24 mouse cellular contexts compared by ENCODE assay signal in genomic region chr7:80843910-80844640, GRCm38 (mm10).
"Had no signal": no experiment of that assay in that cellular context is flagged by ENCODE, and none has a peak within 500 bp of the region (broad histone marks: within the 10 kb centered on the region; RNA-seq: fewer than 3 reads in every experiment).

No protein-coding gene starts in this region.

- H3K27ac ChIP-seq: limb, embryonic 12.5 days; limb, embryonic 15.5 days; liver, embryonic 14.5 days; macrophage; midbrain, embryonic 10.5 days; neural tube, embryonic 12.5 days; neural tube, embryonic 15.5 days; stomach, postnatal 0 days had no signal

- ATAC-seq: liver, postnatal 0 days; lung, postnatal 0 days had no signal

- H3K4me1 ChIP-seq: limb, embryonic 12.5 days; megakaryocyte, embryonic 14.5 days; midbrain, embryonic 10.5 days; neural tube, embryonic 12.5 days; neural tube, embryonic 15.5 days had no signal

- H3K9ac ChIP-seq: limb, embryonic 12.5 days; limb, embryonic 15.5 days; liver, embryonic 14.5 days; liver, postnatal 0 days; lung, embryonic 14.5 days; neural tube, embryonic 12.5 days; neural tube, embryonic 15.5 days had no signal

- H3K4me3 ChIP-seq: limb, embryonic 12.5 days; limb, embryonic 15.5 days; megakaryocyte, embryonic 14.5 days; midbrain, embryonic 10.5 days; neural tube, embryonic 12.5 days; neural tube, embryonic 15.5 days had no signal

- H3K36me3 ChIP-seq: limb, embryonic 12.5 days; limb, embryonic 15.5 days; midbrain, embryonic 10.5 days; neural tube, embryonic 12.5 days; neural tube, embryonic 15.5 days had no signal

- H3K9me3 ChIP-seq: limb, embryonic 12.5 days; limb, embryonic 15.5 days; midbrain, embryonic 10.5 days; neural tube, embryonic 12.5 days; neural tube, embryonic 15.5 days had no signal

- DNase-seq: kidney, adult 18-20 months; kidney, adult 9 months; kidney, postnatal 14 days; kidney, postnatal 4 days; left cerebral cortex, postnatal 4 days; liver, postnatal 0 days; lung, embryonic 14.5 days; midbrain, embryonic 14.5 days; right cerebral cortex, postnatal 14 days; right cerebral cortex, postnatal 4 days; thymus, adult 2 months; thymus, postnatal 14 days; thymus, postnatal 4 days had no signal

- H3K4me2 ChIP-seq: limb, embryonic 12.5 days; limb, embryonic 15.5 days; liver, embryonic 11.5 days; lung, embryonic 14.5 days; neural tube, embryonic 12.5 days; neural tube, embryonic 15.5 days had no signal

- H3K27me3 ChIP-seq: limb, embryonic 12.5 days; limb, embryonic 15.5 days; neural tube, embryonic 12.5 days had no signal
